In genomic region chr10:126869372-126870318, GRCm38 (mm10) we compare ENCODE assay signal across 8 mouse cellular contexts. TPM values are rescaled to one million over a fixed set of nuclear protein-coding genes. Genes with fewer than 3 reads are reported as not detected.
DNase-seq lines count a peak whose midpoint lies in the region; ATAC-seq and TF ChIP-seq lines count a peak whose summit lies in the region.

No protein-coding gene starts in this region.

- no peaks in the 10 kb centered on the region for H3K9me3 ChIP-seq in intestine, embryonic 14.5 days (ENCODE audit: control insufficient read depth, low read length)

- H3K27me3 ChIP-seq in intestine, embryonic 14.5 days (replicated peaks; ENCODE audit: control insufficient read depth, insufficient read depth, low read length), result no peaks in the 10 kb centered on the region

- H3K4me3 ChIP-seq in cortical plate, adult 2 months (ENCODE audit: insufficient read depth, low read length), result no peak overlapping the region; the same call in 1 of the 2 replicates
- H3K4me3 ChIP-seq in intestine, embryonic 14.5 days (ENCODE audit: low read depth, low read length), result peak overlapping the region; percentile 20

- H3K27ac ChIP-seq in cortical plate, adult 2 months (ENCODE audit: insufficient read depth, low read length), result no peak overlapping the region
- H3K27ac ChIP-seq in intestine, embryonic 14.5 days (ENCODE audit: low read depth), result no peak overlapping the region

- H3K4me1 ChIP-seq in cortical plate, adult 2 months (ENCODE audit: control insufficient read depth, insufficient read depth, low read length), result 0 out of 2 replicates have a peak, but pooled peaks cover 2% of the 10 kb centered on the region
- no peaks in the 10 kb centered on the region for H3K4me1 ChIP-seq in intestine, embryonic 14.5 days (replicated peaks; ENCODE audit: control insufficient read depth, insufficient read depth, low read length)

- H3K9ac ChIP-seq in intestine, embryonic 14.5 days (ENCODE audit: low read length), result 0 out of 2 replicates have a peak overlapping the region, but pooled peaks have one; percentile 18

- peak overlapping the region; percentile 42 for H3K4me2 ChIP-seq in intestine, embryonic 14.5 days (ENCODE audit: low read length)

- intact Hi-C loops in left cerebral cortex, postnatal 25 days (cut with DNase I), result loop anchor here (1.0 to 10.0 kb wide), 3 partner anchors 36 to 1145 kb away; no protein-coding TSS in a partner anchor

- no peak for TF ChIP-seq POLR2A in cortical plate, adult 2 months (IDR thresholded peaks at IDR 0.05; ENCODE audit: extremely low read depth, insufficient read depth, low read length)

- no peaks in the 10 kb centered on the region for H3K36me3 ChIP-seq in intestine, embryonic 14.5 days (ENCODE audit: control insufficient read depth, insufficient read depth, low read length)

- TF ChIP-seq CTCF in cortical plate, adult 2 months (IDR thresholded peaks at IDR 0.05; ENCODE audit: extremely low read depth, insufficient read depth, low read length), result peak; percentile 84

- ATAC-seq in intestine, embryonic 14.5 days (replicated peaks; ENCODE audit: low FRiP score, low TSS enrichment, low read depth), result peak; percentile 47; the same call in 1 of the 2 replicates
- no peak for ATAC-seq in erythroid progenitor cell, adult 5-6 weeks (replicated peaks; ENCODE audit: low FRiP score, poor library complexity, severe bottlenecking)

- peak; percentile 61 to 89 for DNase-seq in adrenal gland, adult (ENCODE audit: inconsistent age in 2 of 2, low spot score in 1 of 2)
- DNase-seq in gastrocnemius, postnatal 10 days, result peak; percentile 79
- peak; percentile 87 for DNase-seq in intestine, embryonic 14.5 days (ENCODE audit: low spot score)
- DNase-seq in left cerebral cortex, postnatal 25 days (ENCODE audit: low spot score in 2 of 2), result peak; percentile 84 to 87
- DNase-seq in mesoderm, embryonic 11.5 days (ENCODE audit: low read depth, low spot score), result peak; percentile 68
- peak; percentile 78 for DNase-seq in right cerebral cortex, postnatal 25 days

- WGBS in intestine, embryonic 14.5 days, result 21% methylated on average over 23 of the region's 23 CpGs

RNA-seq across cellular contexts. Expression of gene Atp23, which starts 31.5 kb away (rescaled TPM):
- polyA plus RNA-seq in cortical plate, adult 2 months (2012; rRNA removed), result 10.3 and 10.4 TPM in 2 replicates
- total RNA-seq in gastrocnemius, postnatal 10 days (2021), result 1 to 10 TPM; 2.9 to 4.2 TPM
- 21.8 and 22.9 TPM in 2 replicates for polyA plus RNA-seq in intestine, embryonic 14.5 days (2014; fragmentation: Nextera tagmentation; extraction: Ambion mirVana)
- total RNA-seq in left cerebral cortex, postnatal 25 days (2021), result 1 to 10 TPM; 9.2 to 9.7 TPM
- 3.6 TPM in 1 of 2 replicates, not detected in the other for total RNA-seq in erythroid progenitor cell, adult 5-6 weeks (2015; ENCODE audit: low replicate concordance)
- total RNA-seq in erythroid progenitor cell, adult 5-6 weeks (2017; ENCODE audit: low replicate concordance), result 0.51 and 1.7 TPM in 2 replicates
